Mouse (Mus musculus) retina, adult 2 months (tissue): ENCODE data around the gene Ttll4.

Experiments used
- DNase-seq: peaks from one replicate; pipeline ENCODE4 v3.0.0-alpha.2; 2012; ENCODE audit warnings: low read depth, low spot score

Ttll4 gene

GRCm38 (mm10) chr1:74752833-74753232 is 91.3 kb downstream of the Ttll4 start:
- DNase-seq = no peak
